Mouse (Mus musculus) E14TG2a.4 (cell line): ENCODE measurements at regions not wholly inside any gene's neighbourhood (a gene's known extent, or its start where the extent isn't known, plus 50 kb on each side); places are given as distances from the start of the nearest gene placed in this dataset.

ENCODE experiments used
- CTCF ChIP-seq: conservative IDR thresholded peaks from 2 replicates; pipeline ENCODE4 v1.5.1; 2014; ENCODE audit warnings: low read length
- NANOG ChIP-seq: IDR thresholded peaks from 2 replicates; pipeline ENCODE4 v1.6.1; 2014; ENCODE audit warnings: borderline replicate concordance, low read length, mixed read lengths
- POU5F1 ChIP-seq: IDR thresholded peaks from 2 replicates; pipeline ENCODE4 v1.6.1; 2014; ENCODE audit warnings: low read length, borderline replicate concordance

GRCm38 (mm10) chr7:136150196-136150595 lies 434.0 kb upstream of the Mki67 start:
- TF ChIP-seq CTCF (no peak), POU5F1 (no peak), NANOG (no peak)
